Mouse (Mus musculus): ENCODE data around the gene Actr10. TPM values are rescaled to one million over a fixed set of nuclear protein-coding genes. Genes with fewer than 3 reads are reported as not detected.

Actr10 gene
- 98.7 TPM for polyA plus RNA-seq (2014; fragmentation: Illumina TruSeq; extraction: RNeasy Lipid Tissue Mini Kit (QIAGEN cat#74804); ENCODE audit: low read depth, low replicate concordance)

GRCm38 (mm10) chr12:70937571-70938384 lies at the start of gene Actr10:
TSS of gene Actr10 (plus strand) at chr12:70937857.

GRCm38 (mm10) chr12:70974441-70975266 lies 37.0 kb downstream of the Actr10 start, which contains the start of gene Psma3:
TSS of gene Psma3 (plus strand) at chr12:70974621.

Other genes with a start within 250 kb of the Actr10 start
- gene Frmd6, start 112.3 kb upstream of the Actr10 start, polyA plus RNA-seq (2014; fragmentation: Illumina TruSeq; extraction: RNeasy Lipid Tissue Mini Kit (QIAGEN cat#74804); ENCODE audit: low read depth, low replicate concordance): 18.3 TPM
- gene Psma3, start 36.8 kb downstream of the Actr10 start, polyA plus RNA-seq (2014; fragmentation: Illumina TruSeq; extraction: RNeasy Lipid Tissue Mini Kit (QIAGEN cat#74804); ENCODE audit: low read depth, low replicate concordance): 207 TPM
- gene Arid4a, start 78.1 kb downstream of the Actr10 start, polyA plus RNA-seq (2014; fragmentation: Illumina TruSeq; extraction: RNeasy Lipid Tissue Mini Kit (QIAGEN cat#74804); ENCODE audit: low read depth, low replicate concordance): 14.6 TPM
- 1.9 TPM for gene Tomm20l, start 173.6 kb downstream of the Actr10 start, polyA plus RNA-seq (2014; fragmentation: Illumina TruSeq; extraction: RNeasy Lipid Tissue Mini Kit (QIAGEN cat#74804); ENCODE audit: low read depth, low replicate concordance)
- gene Timm9, start 198.8 kb downstream of the Actr10 start, polyA plus RNA-seq (2014; fragmentation: Illumina TruSeq; extraction: RNeasy Lipid Tissue Mini Kit (QIAGEN cat#74804); ENCODE audit: low read depth, low replicate concordance): 34.7 TPM
- gene 2700049A03Rik, start 199.0 kb downstream of the Actr10 start, polyA plus RNA-seq (2014; fragmentation: Illumina TruSeq; extraction: RNeasy Lipid Tissue Mini Kit (QIAGEN cat#74804); ENCODE audit: low read depth, low replicate concordance): 3.6 TPM

All from adipose tissue, adult 10 weeks (tissue).